Mouse (Mus musculus): ENCODE data around the gene Kif13a.

Gene Kif13a

GRCm38 (mm10) chr13:46840676-46841075 is 89.0 kb downstream of the Kif13a start:
- no peak for DNase-seq (ENCODE audit: low spot score in 2 of 2)

GRCm38 (mm10) chr13:46839236-46839635 is 90.4 kb downstream of the Kif13a start:
- no peak for DNase-seq (ENCODE audit: low spot score in 2 of 2)

DNA sequence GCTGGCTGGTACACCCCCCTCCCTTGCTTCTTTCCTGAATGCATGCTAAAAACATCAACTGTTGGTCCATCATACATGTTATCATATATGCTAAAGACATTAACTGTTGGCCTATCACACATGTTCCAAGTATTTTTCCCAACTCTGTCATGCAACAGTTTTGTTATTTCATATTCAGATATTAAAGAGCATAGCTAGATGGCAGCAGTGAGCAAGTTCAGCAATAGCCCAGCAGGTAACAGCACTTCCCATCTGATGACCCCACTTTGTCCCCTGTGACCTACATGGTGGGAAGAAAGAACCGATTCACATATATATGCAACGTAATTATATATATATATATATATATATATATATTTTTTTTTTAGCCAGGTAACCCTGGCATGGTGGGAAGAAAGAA is 91.1 kb downstream of the Kif13a start:
- no peak for DNase-seq (ENCODE audit: low spot score in 2 of 2)

DNA sequence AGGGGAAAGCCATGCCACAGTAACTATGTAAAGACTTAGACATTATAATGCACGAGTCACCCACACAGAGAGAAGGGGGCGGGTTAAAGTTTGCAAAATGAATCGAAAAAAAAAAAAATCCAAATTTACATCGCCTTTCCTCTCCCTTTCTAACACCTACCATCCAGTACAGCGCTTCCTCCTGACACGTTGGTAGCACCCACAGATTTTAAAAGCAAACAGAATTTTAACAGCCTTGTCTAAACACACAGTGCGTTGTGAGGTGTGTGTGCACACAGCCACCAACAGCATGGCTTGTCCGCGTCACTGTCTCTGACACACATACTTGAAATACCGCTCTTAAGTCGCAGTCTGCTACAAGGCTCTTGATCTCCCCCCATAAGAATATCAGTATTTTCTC is 94.3 kb downstream of the Kif13a start:
- peak in 1 of 2 experiments; percentile 28 for DNase-seq (ENCODE audit: low spot score in 2 of 2)

- no peak for DNase-seq (ENCODE audit: low spot score in 2 of 2)
Measured at GRCm38 (mm10) chr13:46834805-46835204, 94.9 kb downstream of the Kif13a start.

GRCm38 (mm10) chr13:46833586-46833985 is 96.1 kb downstream of the Kif13a start:
- DNase-seq (ENCODE audit: low spot score in 2 of 2), result no peak

- no peak for DNase-seq (ENCODE audit: low spot score in 2 of 2)
Measured at GRCm38 (mm10) chr13:46832956-46833355, 96.7 kb downstream of the Kif13a start.

GRCm38 (mm10) chr13:46823271-46823670 is 106.4 kb downstream of the Kif13a start:
- DNase-seq (ENCODE audit: low spot score in 2 of 2), result no peak

- no peak for DNase-seq (ENCODE audit: low spot score in 2 of 2)
Measured at GRCm38 (mm10) chr13:46822200-46822599, 107.5 kb downstream of the Kif13a start.

DNA sequence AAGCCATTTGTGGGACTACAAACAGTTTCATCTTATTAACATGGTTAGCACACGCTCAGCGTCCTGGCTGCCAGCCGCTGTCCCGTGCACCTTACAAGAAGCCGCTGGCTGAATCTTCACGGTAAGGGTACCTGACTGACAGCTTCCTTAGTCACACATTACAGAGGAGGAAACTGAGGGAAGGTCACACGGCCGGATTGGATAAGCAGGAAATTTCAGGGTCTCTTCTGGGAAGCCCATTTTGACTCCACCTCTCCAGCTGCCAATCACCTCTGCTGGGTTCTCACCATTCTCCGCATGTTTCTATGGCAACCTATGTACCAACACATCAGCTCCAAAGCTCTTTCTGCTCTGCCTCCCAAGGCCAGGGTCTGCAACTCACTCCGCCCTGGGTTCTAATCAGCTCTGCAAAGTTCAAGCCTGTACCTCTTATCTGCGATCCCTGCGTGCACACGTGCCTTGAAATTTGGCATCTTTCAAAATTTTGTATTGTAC is 109.9 kb downstream of the Kif13a start:
- no peak for DNase-seq (ENCODE audit: low spot score in 2 of 2)

DNA sequence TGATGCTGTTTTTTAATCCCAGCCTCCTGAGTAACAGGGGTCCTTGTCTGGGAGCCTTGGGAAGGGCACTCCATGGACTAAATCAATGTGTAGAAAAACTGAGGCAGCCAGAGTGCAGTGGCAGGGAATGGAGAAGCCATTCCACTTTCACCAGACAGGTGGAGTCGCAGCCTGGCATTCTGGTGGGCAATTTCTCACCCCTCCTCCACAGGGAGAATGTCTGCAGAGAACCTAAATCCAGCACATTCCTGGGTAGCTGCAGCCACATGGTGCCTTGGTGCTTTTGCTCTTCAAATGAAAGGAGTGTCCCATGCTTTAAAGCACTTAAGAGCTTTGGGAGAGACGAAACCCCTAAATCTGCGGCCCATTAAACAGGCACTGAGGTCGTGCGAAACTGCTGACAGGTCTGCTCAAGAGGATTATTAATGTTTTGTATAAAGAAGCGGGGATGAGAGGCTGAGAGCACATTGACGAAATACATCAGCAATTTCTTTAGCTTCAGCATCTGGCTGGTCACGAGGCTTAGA is 110.4 kb downstream of the Kif13a start:
- no peak for DNase-seq (ENCODE audit: low spot score in 2 of 2)

DNA sequence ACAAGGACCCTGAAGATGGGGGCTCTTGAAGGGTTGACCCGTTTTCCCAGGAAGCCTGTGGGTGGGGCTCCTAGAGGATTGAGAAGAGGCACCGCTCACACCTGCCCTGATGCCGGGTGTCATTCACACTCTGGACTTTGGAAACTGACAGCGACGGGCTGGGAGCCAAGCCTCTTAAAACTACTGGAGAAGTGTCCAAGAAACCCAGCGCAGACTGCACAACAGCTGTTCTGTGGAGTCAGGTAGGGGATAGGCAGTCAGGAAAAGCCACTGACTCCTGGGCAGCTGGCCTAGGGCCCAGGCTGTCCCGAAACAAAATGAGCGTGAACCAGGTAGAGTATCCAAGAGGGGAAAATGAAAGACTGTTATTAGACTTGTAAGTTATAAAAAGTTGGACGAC is 111.3 kb downstream of the Kif13a start:
- no peak for DNase-seq (ENCODE audit: low spot score in 2 of 2)

GRCm38 (mm10) chr13:46812648-46813184 is 117.0 kb downstream of the Kif13a start:
- DNase-seq (ENCODE audit: low spot score in 2 of 2), result no peak

GRCm38 (mm10) chr13:46811696-46812095 is 118.0 kb downstream of the Kif13a start:
- DNase-seq (ENCODE audit: low spot score in 2 of 2), result no peak

GRCm38 (mm10) chr13:46810613-46811012 is 119.1 kb downstream of the Kif13a start:
- DNase-seq (ENCODE audit: low spot score in 2 of 2), result no peak

GRCm38 (mm10) chr13:46810098-46810497 is 119.6 kb downstream of the Kif13a start:
- DNase-seq (ENCODE audit: low spot score in 2 of 2), result no peak

DNA sequence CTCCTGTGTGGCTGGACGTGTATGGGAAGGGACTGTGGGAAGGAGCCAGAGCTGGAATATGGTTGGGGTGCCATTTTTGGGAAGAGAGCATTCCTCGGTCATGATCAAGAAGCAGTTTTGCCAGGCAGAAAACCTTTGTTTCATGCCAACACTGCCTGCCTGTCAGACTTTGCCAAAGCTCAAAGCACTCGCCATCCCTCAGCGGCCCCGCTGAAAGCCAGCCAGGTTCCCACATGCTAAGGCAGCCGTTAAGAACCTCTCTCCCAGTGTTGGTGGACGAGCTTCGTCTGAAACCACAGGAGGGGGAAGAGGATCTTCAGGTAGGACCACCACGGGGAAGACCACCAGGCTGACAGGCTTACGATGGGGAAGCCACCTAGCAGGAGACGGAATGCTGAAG is 121.8 kb downstream of the Kif13a start:
- no peak for DNase-seq (ENCODE audit: low spot score in 2 of 2)

DNA sequence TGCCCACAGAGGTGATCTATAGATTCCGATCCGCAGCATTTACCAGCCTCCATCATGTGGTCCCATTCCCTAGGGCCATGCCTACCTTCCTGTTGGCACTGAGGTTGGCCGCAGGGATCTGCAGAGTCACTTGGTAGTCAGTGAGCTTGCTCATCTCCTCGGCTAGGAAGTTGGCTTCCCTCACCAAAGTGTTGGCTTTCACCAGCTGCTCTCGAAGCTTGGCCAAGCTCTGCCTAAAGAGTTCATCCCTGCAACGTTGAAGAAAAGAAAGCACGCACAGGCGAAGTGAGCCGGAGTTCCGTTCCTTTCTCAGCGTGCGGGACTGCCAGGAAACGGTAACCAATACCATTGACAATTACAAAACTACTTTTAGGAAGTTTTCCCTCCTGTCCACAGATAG is 128.5 kb downstream of the Kif13a start:
- DNase-seq (ENCODE audit: low spot score in 2 of 2), result no peak

DNA sequence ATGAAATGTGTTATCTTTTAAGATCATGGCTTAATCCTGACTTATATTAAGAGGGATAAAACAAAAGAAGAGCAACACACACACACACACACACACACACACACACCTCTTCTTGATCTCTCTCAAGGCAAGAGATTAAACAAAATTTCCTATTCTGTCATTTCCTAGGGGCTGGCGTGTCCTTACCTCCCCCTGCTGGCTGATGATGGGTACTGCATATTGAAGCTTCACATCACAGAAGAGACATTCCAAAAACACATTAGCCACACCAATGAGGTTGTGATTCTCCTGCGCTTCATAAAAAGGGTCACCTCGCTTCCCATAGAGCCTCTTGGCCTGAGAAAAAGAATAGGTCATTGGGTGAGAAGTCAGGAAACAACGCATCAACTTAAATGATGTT is 131.5 kb downstream of the Kif13a start:
- peak; percentile 61 to 63 for DNase-seq (ENCODE audit: low spot score in 2 of 2)

DNA sequence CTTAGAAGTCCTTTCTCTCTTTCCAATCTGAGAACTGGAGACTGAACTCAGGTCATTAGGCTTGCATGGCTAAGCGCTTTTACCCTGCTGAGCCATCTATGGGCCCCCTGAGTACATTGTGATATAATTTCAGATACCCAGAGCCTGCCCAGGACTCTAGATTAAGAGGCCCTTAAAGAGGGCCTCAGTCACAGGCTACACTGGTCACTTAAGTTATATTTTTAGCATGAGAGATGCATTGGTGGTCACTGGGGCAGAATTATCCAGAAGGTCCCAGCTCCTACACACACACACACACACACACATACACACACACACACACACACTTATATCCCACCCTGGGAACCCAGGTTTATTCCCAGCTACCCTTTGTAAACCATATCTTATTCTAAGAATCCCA is 133.3 kb downstream of the Kif13a start:
- DNase-seq (ENCODE audit: low spot score in 2 of 2), result no peak

DNA sequence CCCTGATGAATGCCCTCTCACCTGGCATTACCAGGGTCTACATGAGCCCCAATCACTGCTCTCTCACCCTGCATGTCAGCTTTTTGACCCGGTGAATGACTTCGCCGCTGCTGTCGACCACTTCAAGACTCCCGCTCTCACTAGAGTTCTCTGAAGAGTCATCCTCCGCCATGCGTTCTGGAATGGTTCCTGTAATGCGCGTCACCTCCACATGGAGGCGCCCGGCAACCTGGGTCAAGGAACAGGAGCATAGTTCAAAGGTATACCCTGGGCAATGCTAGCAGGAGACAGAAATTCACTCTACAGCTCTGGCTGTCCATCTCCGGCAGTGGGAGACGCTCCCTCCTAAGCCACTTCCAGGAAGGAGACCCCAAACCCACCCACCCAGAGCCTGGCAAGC is 135.8 kb downstream of the Kif13a start:
- DNase-seq (ENCODE audit: low spot score in 2 of 2), result no peak

- DNase-seq (ENCODE audit: low spot score in 2 of 2), result no peak
Measured at GRCm38 (mm10) chr13:46788452-46788851, 141.2 kb downstream of the Kif13a start.

DNA sequence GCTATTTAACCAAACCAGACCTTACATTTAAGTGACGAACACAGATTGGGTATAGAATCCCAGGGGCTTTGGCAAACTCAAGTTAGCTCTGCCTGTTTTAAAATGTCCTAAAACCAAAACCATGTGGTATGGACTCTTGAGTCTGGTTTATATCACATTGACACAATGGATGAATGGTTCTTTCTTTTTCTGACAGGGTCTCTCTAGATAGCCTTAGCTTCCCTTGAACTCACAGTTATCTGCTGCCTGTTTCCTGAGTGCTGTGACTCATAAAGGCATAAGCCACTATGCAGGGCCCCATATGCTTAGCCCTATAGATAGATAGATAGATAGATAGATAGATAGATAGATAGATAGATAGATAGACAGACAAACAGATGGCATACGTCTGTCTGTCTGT is 142.8 kb downstream of the Kif13a start:
- DNase-seq (ENCODE audit: low spot score in 2 of 2), result no peak

- no peak for DNase-seq (ENCODE audit: low spot score in 2 of 2)
Measured at GRCm38 (mm10) chr13:46786064-46786561, 143.6 kb downstream of the Kif13a start.

Measured in right cerebral cortex, adult 2 months (tissue).